Mouse (Mus musculus) macrophage (primary cell): ENCODE data around the gene BC030867. TPM values are rescaled to one million over a fixed set of nuclear protein-coding genes. Genes with fewer than 3 reads are reported as not detected.

Experiments
- H3K27ac ChIP-seq: fragments of 350-480 bp; formaldehyde crosslinking; 2 replicates; pipeline ENCODE4 v1.9.0; 2021
- H3K36me3 ChIP-seq: fragments of 350-480 bp; formaldehyde crosslinking; 2 replicates; pipeline ENCODE4 v1.9.0; 2021; ENCODE audit errors: inconsistent target
- H3K4me3 ChIP-seq: fragments of 350-480 bp; formaldehyde crosslinking; 2 replicates; pipeline ENCODE4 v1.9.0; 2021; ENCODE audit errors: inconsistent target
- H3K79me2 ChIP-seq: fragments of 350-480 bp; formaldehyde crosslinking; 2 replicates; pipeline ENCODE4 v1.9.0; 2021; ENCODE audit errors: inconsistent target
- WGBS: methylation state at CpG from one replicate; pipeline ENCODE4 v1.1.7; 2026; ENCODE audit warnings: inconsistent platforms; ENCODE audit not compliant: missing documents; 5-methylcytosine and 5-hydroxymethylcytosine counted together
- polyA plus RNA-seq: library from polyadenylated mRNA; stranded (reverse); fragments of 250-400 nt; gene quantifications from 3 replicates; pipeline ENCODE4 v1.2.4, GENCODE M21; 2018; ENCODE audit warnings: inconsistent platforms

BC030867 gene
- polyA plus RNA-seq, 1 experiment from 2014 or later, result 1.5 TPM

GRCm38 (mm10) chr11:102296491-102297472, 48.1 kb downstream of the BC030867 start, which contains the start of gene Atxn7l3:
Gene Atxn7l3 (minus strand): TSS chr11:102296631.
- peak within 1 kb of the TSS; percentile 76 for H3K4me3 ChIP-seq
- WGBS, result 3% methylated on average over 66 of the region's 125 CpGs
- H3K36me3 ChIP-seq, result peaks cover 26% of the 10 kb centered on the region
- peaks cover 26% of the 10 kb centered on the region for H3K79me2 ChIP-seq
- peak within 1 kb of the TSS; percentile 84 for H3K27ac ChIP-seq

GRCm38 (mm10) chr11:102297577-102298556, 49.2 kb downstream of the BC030867 start:
- Histone ChIP-seq H3K27ac (peak overlapping the region; percentile 83), H3K79me2 (peaks cover 26% of the 10 kb centered on the region), H3K36me3 (peaks cover 15% of the 10 kb centered on the region; the same call in 1 of the 2 replicates), H3K4me3 (peak overlapping the region; percentile 76)
- 21% methylated on average over 27 of the region's 27 CpGs for WGBS

GRCm38 (mm10) chr11:102299839-102300238, 51.2 kb downstream of the BC030867 start:
- Histone ChIP-seq H3K4me3 (no peak overlapping the region), H3K27ac (no peak overlapping the region), H3K36me3 (no peaks in the 10 kb centered on the region), H3K79me2 (peaks cover 10% of the 10 kb centered on the region)
- 13% methylated on average over 1 of the region's 1 CpGs for WGBS

- H3K36me3 ChIP-seq, result peaks cover 23% of the 10 kb centered on the region
- H3K4me3 ChIP-seq, result no peak overlapping the region
- no peaks in the 10 kb centered on the region for H3K79me2 ChIP-seq
- WGBS, result 88% methylated on average over 2 of the region's 2 CpGs
- no peak overlapping the region for H3K27ac ChIP-seq
Observed at GRCm38 (mm10) chr11:102304141-102304540, 55.5 kb downstream of the BC030867 start.

GRCm38 (mm10) chr11:102305359-102305758, 56.7 kb downstream of the BC030867 start:
- Histone ChIP-seq H3K79me2 (no peaks in the 10 kb centered on the region), H3K4me3 (no peak overlapping the region), H3K36me3 (peaks cover 23% of the 10 kb centered on the region), H3K27ac (no peak overlapping the region)
- 68% methylated on average over 3 of the region's 3 CpGs for WGBS

- Histone ChIP-seq H3K27ac (no peak overlapping the region), H3K79me2 (no peaks in the 10 kb centered on the region), H3K36me3 (peaks cover 29% of the 10 kb centered on the region), H3K4me3 (no peak overlapping the region)
- whole genome bisulfite sequencing, result 80% methylated on average over 5 of the region's 9 CpGs
Observed at GRCm38 (mm10) chr11:102308104-102308503, 59.4 kb downstream of the BC030867 start.

- Histone ChIP-seq H3K36me3 (peaks cover 38% of the 10 kb centered on the region), H3K79me2 (no peaks in the 10 kb centered on the region; the same call in 1 of the 2 replicates), H3K27ac (peak overlapping the region; percentile 28), H3K4me3 (peak overlapping the region; percentile 41)
- under 1% methylated on average over 27 of the region's 27 CpGs for WGBS
Observed at GRCm38 (mm10) chr11:102308979-102309378, 60.3 kb downstream of the BC030867 start.

- no peak overlapping the region for H3K27ac ChIP-seq
- H3K79me2 ChIP-seq, result peaks cover 4% of the 10 kb centered on the region
- WGBS, result 80% methylated on average over 13 of the region's 22 CpGs
- peaks cover 48% of the 10 kb centered on the region for H3K36me3 ChIP-seq
- H3K4me3 ChIP-seq, result peak overlapping the region; percentile 41
Observed at GRCm38 (mm10) chr11:102309821-102310617, 61.3 kb downstream of the BC030867 start.

- no peak overlapping the region for H3K27ac ChIP-seq
Observed at GRCm38 (mm10) chr11:102310768-102311695, 62.4 kb downstream of the BC030867 start.

GRCm38 (mm10) chr11:102311966-102312365, 63.3 kb downstream of the BC030867 start:
- H3K4me3 ChIP-seq, result no peak overlapping the region
- peaks cover 19% of the 10 kb centered on the region for H3K79me2 ChIP-seq
- peaks cover 40% of the 10 kb centered on the region for H3K36me3 ChIP-seq
- H3K27ac ChIP-seq, result no peak overlapping the region
- 87% methylated on average over 4 of the region's 4 CpGs for WGBS

More at GRCm38 (mm10) chr11:102310768-102311695, 62.4 kb downstream of the BC030867 start:
- 85% methylated on average over 32 of the region's 38 CpGs for WGBS
- Histone ChIP-seq H3K79me2 (peaks cover 14% of the 10 kb centered on the region), H3K4me3 (no peak overlapping the region), H3K36me3 (peaks cover 49% of the 10 kb centered on the region)

- H3K4me3 ChIP-seq, result no peak overlapping the region
- 93% methylated on average over 5 of the region's 6 CpGs for WGBS
- peaks cover 19% of the 10 kb centered on the region for H3K79me2 ChIP-seq
- peaks cover 34% of the 10 kb centered on the region for H3K36me3 ChIP-seq
- H3K27ac ChIP-seq, result no peak overlapping the region
Observed at GRCm38 (mm10) chr11:102312586-102312985, 63.9 kb downstream of the BC030867 start.

GRCm38 (mm10) chr11:102314321-102314720, 65.6 kb downstream of the BC030867 start:
- H3K27ac ChIP-seq, result no peak overlapping the region
- peaks cover 19% of the 10 kb centered on the region for H3K79me2 ChIP-seq
- H3K36me3 ChIP-seq, result peaks cover 28% of the 10 kb centered on the region; the same call in 1 of the 2 replicates
- H3K4me3 ChIP-seq, result no peak overlapping the region
- WGBS, result 82% methylated on average over 12 of the region's 12 CpGs
